Mouse (Mus musculus) WW6 (cell line): Measurements from ENCODE around the gene Fance.
"Not testable (repeated sequence)": the region's sequence is repeated elsewhere in the genome, so short reads cannot be mapped to it uniquely, and the experiment has no call there.

Source experiments
- DNase-seq: peaks from one replicate; pipeline ENCODE4 v3.0.0-alpha.2; 2013; ENCODE audit warnings: low read depth, low spot score

Fance gene

GRCm38 (mm10) chr17:28325751-28326150 is 12.4 kb downstream of the Fance start:
- DNase-seq = no peak

GRCm38 (mm10) chr17:28326951-28327350 is 13.6 kb downstream of the Fance start:
- no peak for DNase-seq

- no peak for DNase-seq
Measured at GRCm38 (mm10) chr17:28327673-28328325, 14.5 kb downstream of the Fance start.

- no peak for DNase-seq
Measured at GRCm38 (mm10) chr17:28328366-28328928, 15.1 kb downstream of the Fance start, which contains the start of gene Rpl10a. Rpl10a (plus strand) TSS chr17:28328471.

GRCm38 (mm10) chr17:28328946-28329345 is 15.6 kb downstream of the Fance start:
- no peak for DNase-seq

GRCm38 (mm10) chr17:28329503-28330231 is 16.3 kb downstream of the Fance start:
- DNase-seq = no peak

- DNase-seq = no peak
Measured at GRCm38 (mm10) chr17:28330232-28330546, 16.9 kb downstream of the Fance start.

GRCm38 (mm10) chr17:28330590-28330989 is 17.3 kb downstream of the Fance start:
- DNase-seq = not testable (repeated sequence)

GRCm38 (mm10) chr17:28331241-28332112 is 18.2 kb downstream of the Fance start:
- DNase-seq = no peak

GRCm38 (mm10) chr17:28332113-28332914 is 19.0 kb downstream of the Fance start:
- no peak for DNase-seq

- DNase-seq = no peak
Measured at GRCm38 (mm10) chr17:28332915-28333546, 19.7 kb downstream of the Fance start.

GRCm38 (mm10) chr17:28335267-28335666 is 21.9 kb downstream of the Fance start:
- no peak for DNase-seq

- no peak for DNase-seq
Measured at GRCm38 (mm10) chr17:28337547-28337946, 24.2 kb downstream of the Fance start.

GRCm38 (mm10) chr17:28340578-28340977 is 27.3 kb downstream of the Fance start:
- DNase-seq = no peak

GRCm38 (mm10) chr17:28341091-28341490 is 27.8 kb downstream of the Fance start:
- no peak for DNase-seq

GRCm38 (mm10) chr17:28344050-28344607 is 30.8 kb downstream of the Fance start:
- no peak for DNase-seq

- no peak for DNase-seq
Measured at GRCm38 (mm10) chr17:28344670-28345069, 31.4 kb downstream of the Fance start.

- DNase-seq = no peak
Measured at GRCm38 (mm10) chr17:28345271-28345721, 32.0 kb downstream of the Fance start.

GRCm38 (mm10) chr17:28345882-28346281 is 32.6 kb downstream of the Fance start:
- no peak for DNase-seq

- no peak for DNase-seq
Measured at GRCm38 (mm10) chr17:28347327-28347726, 34.0 kb downstream of the Fance start.
